Mouse (Mus musculus): Measurements from ENCODE around the gene Hcar1. TPM values are rescaled to one million over a fixed set of nuclear protein-coding genes. Genes with fewer than 3 reads are reported as not detected.

Gene Hcar1
- polyA plus RNA-seq, 1 experiment from 2014 or later = 0.17 TPM

- WGBS = 86% methylated on average over 11 of the region's 11 CpGs
- Histone ChIP-seq H3K27me3 (no peaks in the 10 kb centered on the region), H3K4me3 (replicated peaks) (no peak overlapping the region), H3K4me1 (no peaks in the 10 kb centered on the region), H3K9ac (no peak overlapping the region), H3K36me3 (replicated peaks) (no peaks in the 10 kb centered on the region), H3K27ac (no peak overlapping the region), H3K4me2 (no peak overlapping the region), H3K9me3 (no peaks in the 10 kb centered on the region)
- no peak for ATAC-seq (ENCODE audit: low FRiP score)
Observed at GRCm38 (mm10) chr5:123858798-123859197, 21.0 kb downstream of the Hcar1 start.

- Histone ChIP-seq H3K27ac (no peak overlapping the region), H3K4me3 (replicated peaks) (no peak overlapping the region), H3K27me3 (no peaks in the 10 kb centered on the region), H3K4me1 (no peaks in the 10 kb centered on the region), H3K9me3 (no peaks in the 10 kb centered on the region), H3K36me3 (replicated peaks) (no peaks in the 10 kb centered on the region), H3K4me2 (no peak overlapping the region), H3K9ac (no peak overlapping the region)
- 96% methylated on average over 9 of the region's 9 CpGs for WGBS
- ATAC-seq (ENCODE audit: low FRiP score) = no peak
Observed at GRCm38 (mm10) chr5:123854511-123854910, 25.3 kb downstream of the Hcar1 start.

GRCm38 (mm10) chr5:123853877-123854504 is 25.8 kb downstream of the Hcar1 start:
- ATAC-seq (ENCODE audit: low FRiP score) = no peak
- Histone ChIP-seq H3K9ac (no peak overlapping the region), H3K4me2 (no peak overlapping the region), H3K4me3 (replicated peaks) (no peak overlapping the region), H3K27ac (no peak overlapping the region), H3K36me3 (replicated peaks) (no peaks in the 10 kb centered on the region), H3K9me3 (no peaks in the 10 kb centered on the region), H3K27me3 (no peaks in the 10 kb centered on the region), H3K4me1 (no peaks in the 10 kb centered on the region)
- 93% methylated on average over 11 of the region's 11 CpGs for WGBS

GRCm38 (mm10) chr5:123851398-123851797 is 28.4 kb downstream of the Hcar1 start:
- Histone ChIP-seq H3K4me1 (no peaks in the 10 kb centered on the region), H3K9me3 (no peaks in the 10 kb centered on the region), H3K4me2 (no peak overlapping the region), H3K9ac (no peak overlapping the region), H3K36me3 (replicated peaks) (no peaks in the 10 kb centered on the region), H3K4me3 (replicated peaks) (no peak overlapping the region), H3K27me3 (no peaks in the 10 kb centered on the region), H3K27ac (no peak overlapping the region)
- ATAC-seq (ENCODE audit: low FRiP score) = no peak
- WGBS = 69% methylated on average over 2 of the region's 2 CpGs

- Histone ChIP-seq H3K36me3 (replicated peaks) (no peaks in the 10 kb centered on the region), H3K9ac (no peak overlapping the region), H3K27ac (no peak overlapping the region), H3K4me1 (peaks cover 5% of the 10 kb centered on the region; the same call in 1 of the 2 replicates), H3K27me3 (no peaks in the 10 kb centered on the region), H3K9me3 (no peaks in the 10 kb centered on the region), H3K4me3 (replicated peaks) (no peak overlapping the region), H3K4me2 (no peak overlapping the region)
- 97% methylated on average over 14 of the region's 14 CpGs for WGBS
- ATAC-seq (ENCODE audit: low FRiP score) = no peak
Observed at GRCm38 (mm10) chr5:123844316-123844715, 35.5 kb downstream of the Hcar1 start.

- WGBS = 54% methylated on average over 4 of the region's 4 CpGs
- no peak overlapping the region for H3K4me2 ChIP-seq
- no peak overlapping the region for H3K27ac ChIP-seq
- no peaks in the 10 kb centered on the region for H3K36me3 ChIP-seq (replicated peaks)
- H3K4me1 ChIP-seq = peaks cover 5% of the 10 kb centered on the region; the same call in 1 of the 2 replicates
- H3K9ac ChIP-seq = no peak overlapping the region
- H3K9me3 ChIP-seq = no peaks in the 10 kb centered on the region
- H3K4me3 ChIP-seq (replicated peaks) = no peak overlapping the region
- H3K27me3 ChIP-seq = no peaks in the 10 kb centered on the region
- ATAC-seq (ENCODE audit: low FRiP score) = no peak
Observed at GRCm38 (mm10) chr5:123843816-123844215, 36.0 kb downstream of the Hcar1 start.

- Histone ChIP-seq H3K9me3 (no peaks in the 10 kb centered on the region), H3K4me2 (no peak overlapping the region), H3K27me3 (no peaks in the 10 kb centered on the region), H3K27ac (no peak overlapping the region), H3K4me3 (replicated peaks) (no peak overlapping the region), H3K4me1 (peaks cover 5% of the 10 kb centered on the region; the same call in 1 of the 2 replicates), H3K36me3 (replicated peaks) (no peaks in the 10 kb centered on the region), H3K9ac (no peak overlapping the region)
- no peak for ATAC-seq (ENCODE audit: low FRiP score)
- WGBS = 86% methylated on average over 3 of the region's 3 CpGs
Observed at GRCm38 (mm10) chr5:123842935-123843282, 36.9 kb downstream of the Hcar1 start.

GRCm38 (mm10) chr5:123842221-123842934 is 37.4 kb downstream of the Hcar1 start:
- Histone ChIP-seq H3K36me3 (replicated peaks) (no peaks in the 10 kb centered on the region), H3K27me3 (no peaks in the 10 kb centered on the region), H3K27ac (no peak overlapping the region), H3K9me3 (no peaks in the 10 kb centered on the region), H3K4me3 (replicated peaks) (no peak overlapping the region), H3K9ac (no peak overlapping the region), H3K4me2 (no peak overlapping the region), H3K4me1 (peaks cover 5% of the 10 kb centered on the region; the same call in 1 of the 2 replicates)
- no peak for ATAC-seq (ENCODE audit: low FRiP score)
- WGBS = 67% methylated on average over 11 of the region's 11 CpGs

- no peak overlapping the region for H3K9ac ChIP-seq
- no peak overlapping the region for H3K27ac ChIP-seq
- peaks cover 5% of the 10 kb centered on the region; the same call in 1 of the 2 replicates for H3K4me1 ChIP-seq
- no peaks in the 10 kb centered on the region for H3K9me3 ChIP-seq
- no peaks in the 10 kb centered on the region for H3K27me3 ChIP-seq
- no peak overlapping the region for H3K4me2 ChIP-seq
- no peak for ATAC-seq (ENCODE audit: low FRiP score)
- no peak overlapping the region for H3K4me3 ChIP-seq (replicated peaks)
- 48% methylated on average over 4 of the region's 4 CpGs for WGBS
- H3K36me3 ChIP-seq (replicated peaks) = no peaks in the 10 kb centered on the region
Observed at GRCm38 (mm10) chr5:123837371-123837770, 42.4 kb downstream of the Hcar1 start.

GRCm38 (mm10) chr5:123834836-123835235 is 45.0 kb downstream of the Hcar1 start:
- Histone ChIP-seq H3K4me1 (no peaks in the 10 kb centered on the region), H3K27me3 (no peaks in the 10 kb centered on the region), H3K9ac (no peak overlapping the region), H3K4me2 (no peak overlapping the region), H3K9me3 (no peaks in the 10 kb centered on the region), H3K36me3 (replicated peaks) (no peaks in the 10 kb centered on the region), H3K4me3 (replicated peaks) (no peak overlapping the region), H3K27ac (no peak overlapping the region)
- ATAC-seq (ENCODE audit: low FRiP score) = no peak
- 86% methylated on average over 3 of the region's 3 CpGs for WGBS

- H3K9ac ChIP-seq = no peak overlapping the region
- H3K4me1 ChIP-seq = no peaks in the 10 kb centered on the region
- WGBS = 90% methylated on average over 7 of the region's 7 CpGs
- H3K9me3 ChIP-seq = no peaks in the 10 kb centered on the region
- no peaks in the 10 kb centered on the region for H3K27me3 ChIP-seq
- H3K4me2 ChIP-seq = no peak overlapping the region
- no peak overlapping the region for H3K27ac ChIP-seq
- no peak overlapping the region for H3K4me3 ChIP-seq (replicated peaks)
- ATAC-seq (ENCODE audit: low FRiP score) = no peak
- no peaks in the 10 kb centered on the region for H3K36me3 ChIP-seq (replicated peaks)
Observed at GRCm38 (mm10) chr5:123832309-123832708, 47.5 kb downstream of the Hcar1 start.

- Histone ChIP-seq H3K27ac (no peak overlapping the region), H3K4me2 (no peak overlapping the region), H3K36me3 (replicated peaks) (peaks cover 8% of the 10 kb centered on the region; the same call in 1 of the 2 replicates), H3K4me1 (no peaks in the 10 kb centered on the region), H3K9ac (no peak overlapping the region), H3K27me3 (no peaks in the 10 kb centered on the region), H3K4me3 (replicated peaks) (no peak overlapping the region), H3K9me3 (no peaks in the 10 kb centered on the region)
- WGBS = 88% methylated on average over 6 of the region's 6 CpGs
- ATAC-seq (ENCODE audit: low FRiP score) = no peak
Observed at GRCm38 (mm10) chr5:123827659-123828091, 52.1 kb downstream of the Hcar1 start.

All from forebrain, embryonic 12.5 days (tissue).